Mouse (Mus musculus) kidney, adult 2 months (tissue): ENCODE measurements around the gene Cpsf7.
A peak's percentile ranks its signal among the peaks of the same experiment; 100 is the strongest.

Experiments used
- CTCF ChIP-seq: fragments of 200-500 bp; conservative IDR thresholded peaks from 2 replicates; pipeline ENCODE4 v1.5.1; 2011; ENCODE audit warnings: low read depth, mild to moderate bottlenecking, control low read depth, low read length, moderate library complexity, mixed read lengths; ENCODE audit not compliant: insufficient read depth, insufficient read length
- POLR2A ChIP-seq: fragments of 200-500 bp; IDR thresholded peaks from one replicate; pipeline ENCODE4 v1.6.1; 2011; ENCODE audit warnings: low read depth, low read length, control low read depth

- TF ChIP-seq CTCF (peak; percentile 49), POLR2A (peak; percentile 65)
These were observed 51.9 kb downstream of the Cpsf7 start, which contains the start of the genes Cyb561a3 and Tmem138 for GRCm38 (mm10) chr19:10576690-10577561.
